ENCODE assay signal across 9 mouse cellular contexts in the genomic region with DNA sequence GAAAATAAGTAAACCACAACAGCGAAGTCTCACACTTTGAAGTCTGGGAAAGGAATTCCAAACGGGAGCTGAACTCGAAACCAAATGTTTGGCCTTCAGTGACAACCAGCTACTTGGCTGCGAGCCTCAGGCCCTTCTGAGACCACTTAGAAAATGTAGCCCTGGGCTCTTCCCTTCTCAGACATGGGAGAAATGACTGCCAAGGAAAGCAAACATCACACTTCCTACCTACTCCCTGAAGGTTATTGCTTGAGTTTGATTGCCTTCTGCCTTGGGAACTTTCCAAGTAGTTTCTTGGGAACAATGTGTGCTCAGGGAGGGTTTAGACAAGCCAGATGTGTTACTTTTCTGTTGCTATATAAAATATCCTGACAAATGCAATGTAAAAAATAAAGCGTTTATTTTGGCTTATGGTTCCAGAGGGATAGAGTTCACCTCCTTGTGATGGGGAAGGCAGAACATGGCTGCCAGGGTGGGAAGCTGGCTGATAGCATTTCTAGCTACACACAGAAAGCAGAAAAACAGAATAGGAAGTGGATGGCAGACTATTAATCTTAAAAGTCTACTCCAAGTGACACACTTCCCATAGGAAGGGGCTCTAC.
DNase-seq lines count a peak whose midpoint lies in the region; ATAC-seq and TF ChIP-seq lines count a peak whose summit lies in the region.
"Had no signal": no experiment of that assay in that cellular context is flagged by ENCODE, and none has a peak within 500 bp of the region (broad histone marks: within the 10 kb centered on the region; RNA-seq: fewer than 3 reads in every experiment).

No protein-coding gene starts in this region.

- no peak for ATAC-seq in forebrain, embryonic 14.5 days
- ATAC-seq in forebrain, embryonic 12.5 days (ENCODE audit: low FRiP score), result no peak
- ATAC-seq in lung, postnatal 0 days, result peak; percentile 89
- no peak for ATAC-seq in inflammation-experienced regulatory T-cells, adult 6 months

- no peaks in the 10 kb centered on the region for H3K27me3 ChIP-seq in forebrain, embryonic 14.5 days (replicated peaks; ENCODE audit: control insufficient read depth, insufficient read depth, low read length)
- H3K27me3 ChIP-seq in forebrain, embryonic 12.5 days, result no peaks in the 10 kb centered on the region
- no peaks in the 10 kb centered on the region for H3K27me3 ChIP-seq in lung, postnatal 0 days (replicated peaks; ENCODE audit: insufficient read depth, low read length)
- no peaks in the 10 kb centered on the region for H3K27me3 ChIP-seq in forebrain, embryonic 10.5 days (ENCODE audit: poor library complexity, severe bottlenecking)
- H3K27me3 ChIP-seq: megakaryocyte, embryonic 14.5 days had no signal

- 74% methylated on average over 5 of the region's 5 CpGs for WGBS in forebrain, embryonic 14.5 days
- 83% methylated on average over 5 of the region's 5 CpGs for WGBS in forebrain, embryonic 12.5 days
- 13% methylated on average over 5 of the region's 5 CpGs for WGBS in lung, postnatal 0 days
- 84% methylated on average over 5 of the region's 5 CpGs for WGBS in forebrain, embryonic 10.5 days

- no peaks in the 10 kb centered on the region for H3K9me3 ChIP-seq in forebrain, embryonic 14.5 days (replicated peaks; ENCODE audit: control insufficient read depth, low read length)
- no peaks in the 10 kb centered on the region for H3K9me3 ChIP-seq in forebrain, embryonic 12.5 days
- no peaks in the 10 kb centered on the region for H3K9me3 ChIP-seq in lung, postnatal 0 days (ENCODE audit: low read length)
- no peaks in the 10 kb centered on the region for H3K9me3 ChIP-seq in forebrain, embryonic 10.5 days
- H3K9me3 ChIP-seq: megakaryocyte, embryonic 14.5 days had no signal

- H3K27ac ChIP-seq in forebrain, embryonic 14.5 days (ENCODE audit: low read depth, low read length), result no peak overlapping the region
- no peak overlapping the region for H3K27ac ChIP-seq in forebrain, embryonic 12.5 days
- H3K27ac ChIP-seq in lung, postnatal 0 days (ENCODE audit: low read length), result peak overlapping the region; percentile 22
- H3K27ac ChIP-seq in forebrain, embryonic 10.5 days, result no peak overlapping the region

- peak; percentile 86 for TF ChIP-seq EP300 in lung, postnatal 0 days (IDR thresholded peaks at IDR 0.05)

- H3K4me3 ChIP-seq in forebrain, embryonic 14.5 days (ENCODE audit: low read depth, low read length), result no peak overlapping the region
- no peak overlapping the region for H3K4me3 ChIP-seq in forebrain, embryonic 12.5 days (replicated peaks)
- no peak overlapping the region for H3K4me3 ChIP-seq in lung, postnatal 0 days (ENCODE audit: low read depth, low read length)
- H3K4me3 ChIP-seq in forebrain, embryonic 10.5 days, result no peak overlapping the region
- H3K4me3 ChIP-seq: megakaryocyte, embryonic 14.5 days had no signal

- H3K36me3 ChIP-seq in forebrain, embryonic 14.5 days (ENCODE audit: control insufficient read depth, insufficient read depth, low read length), result no peaks in the 10 kb centered on the region
- H3K36me3 ChIP-seq in forebrain, embryonic 12.5 days (replicated peaks), result no peaks in the 10 kb centered on the region
- H3K36me3 ChIP-seq in lung, postnatal 0 days (ENCODE audit: insufficient read depth, low read length), result no peaks in the 10 kb centered on the region
- H3K36me3 ChIP-seq in forebrain, embryonic 10.5 days (replicated peaks), result no peaks in the 10 kb centered on the region

- DNase-seq in forebrain, embryonic 14.5 days (ENCODE audit: low spot score), result peak; percentile 10
- DNase-seq in brain, adult 2 months (ENCODE audit: low read depth, low spot score), result peak; percentile 65
- DNase-seq in heart, postnatal 14 days, result peak; percentile 59 to 70
- DNase-seq in lung, postnatal 0 days (ENCODE audit: low spot score), result peak; percentile 86
- DNase-seq in forebrain, embryonic 10.5 days (ENCODE audit: extremely low spot score, low spot score), result no peak
- no peak for DNase-seq in cerebellum, postnatal 4 days (ENCODE audit: low spot score in 2 of 2)

- no peak for TF ChIP-seq CTCF in lung, postnatal 0 days (IDR thresholded peaks at IDR 0.05)

- H3K4me2 ChIP-seq in forebrain, embryonic 14.5 days (ENCODE audit: low read length), result no peak overlapping the region
- no peak overlapping the region for H3K4me2 ChIP-seq in forebrain, embryonic 12.5 days
- no peak overlapping the region for H3K4me2 ChIP-seq in lung, postnatal 0 days (replicated peaks; ENCODE audit: low read depth, low read length)

- intact Hi-C loops in heart, postnatal 14 days (cut with DNase I), result no loop called here

- H3K4me1 ChIP-seq in forebrain, embryonic 14.5 days (ENCODE audit: control insufficient read depth, insufficient read depth, low read length), result no peaks in the 10 kb centered on the region
- H3K4me1 ChIP-seq in forebrain, embryonic 12.5 days, result no peaks in the 10 kb centered on the region
- no peaks in the 10 kb centered on the region; the same call in 1 of the 2 replicates for H3K4me1 ChIP-seq in lung, postnatal 0 days (ENCODE audit: insufficient read depth, low read depth, low read length)
- H3K4me1 ChIP-seq in forebrain, embryonic 10.5 days, result no peaks in the 10 kb centered on the region
- H3K4me1 ChIP-seq: megakaryocyte, embryonic 14.5 days had no signal

- no peak overlapping the region for H3K9ac ChIP-seq in forebrain, embryonic 14.5 days (ENCODE audit: low read length)
- H3K9ac ChIP-seq in forebrain, embryonic 12.5 days, result no peak overlapping the region
- H3K9ac ChIP-seq in lung, postnatal 0 days (replicated peaks; ENCODE audit: low read depth), result no peak overlapping the region

Comparison
In these comparisons a context has a peak if more than half of its experiments do, and no peak if none do; other contexts are left out.
1. DNase-seq: peak in forebrain, embryonic 14.5 days (single experiment), brain, adult 2 months (single experiment), heart, postnatal 14 days (2 of 2) and lung, postnatal 0 days (single experiment); none in forebrain, embryonic 10.5 days (single experiment) and cerebellum, postnatal 4 days (0 of 2).